Mouse (Mus musculus): ENCODE data around the gene Gpr152. TPM values are rescaled to one million over a fixed set of nuclear protein-coding genes. Genes with fewer than 3 reads are reported as not detected.
"Not testable (repeated sequence)": the region's sequence is repeated elsewhere in the genome, so short reads cannot be mapped to it uniquely, and the experiment has no call there.

The Gpr152 gene
- polyA plus RNA-seq, 1 experiment from 2014 or later: not detected

DNA sequence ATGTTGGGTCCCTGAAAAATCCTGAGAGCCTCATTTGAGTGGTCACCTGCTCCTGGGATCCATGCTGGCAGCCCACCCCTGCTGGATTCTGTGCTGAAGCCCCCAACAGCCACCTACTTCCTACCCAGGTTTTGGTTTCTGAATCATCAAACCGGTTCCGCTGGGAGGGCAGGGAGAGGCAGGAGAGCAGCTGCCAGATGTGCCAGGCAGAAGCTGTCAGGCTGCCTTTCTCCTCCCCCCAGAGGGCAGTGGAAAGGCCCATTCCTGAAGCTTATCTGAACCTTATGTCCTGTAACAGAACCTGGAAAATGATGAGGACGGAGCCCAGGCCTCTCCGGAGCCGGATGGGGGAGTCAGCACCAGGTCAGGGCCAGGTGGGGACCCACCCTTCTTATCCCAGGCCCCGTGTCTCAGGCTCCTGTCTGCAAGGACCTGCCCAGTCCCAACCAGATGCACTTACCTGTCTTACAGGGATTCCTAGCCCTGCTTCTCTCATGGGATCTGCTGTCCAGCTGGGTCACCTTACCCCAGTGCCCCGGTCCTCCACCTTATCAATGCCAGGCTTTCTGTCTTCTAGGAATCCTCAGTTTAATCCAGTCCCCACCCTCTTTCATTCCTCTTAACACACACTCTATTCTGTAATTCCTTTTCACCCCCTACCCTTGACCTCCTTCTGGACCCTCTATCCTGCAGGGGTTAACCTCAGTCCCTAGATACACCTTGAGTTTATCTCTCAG, 12.7 kb upstream of the Gpr152 start:
- H3K9ac ChIP-seq (replicated peaks; ENCODE audit: low read length): peak overlapping the region; percentile 82
- ATAC-seq (replicated peaks; ENCODE audit: insufficient number of reproducible peaks, low FRiP score, low TSS enrichment, low read depth) (no peak), DNase-seq (ENCODE audit: low spot score) (no peak)
- H3K9me3 ChIP-seq (replicated peaks; ENCODE audit: control insufficient read depth, low read length): no peaks in the 10 kb centered on the region
- H3K4me1 ChIP-seq (ENCODE audit: control insufficient read depth, insufficient read depth, low read length): peaks cover 2% of the 10 kb centered on the region
- 65% methylated on average over 7 of the region's 7 CpGs for WGBS
- no peaks in the 10 kb centered on the region for H3K36me3 ChIP-seq (replicated peaks; ENCODE audit: control insufficient read depth, insufficient read depth, low read depth, low read length)
- no peaks in the 10 kb centered on the region for H3K27me3 ChIP-seq (ENCODE audit: control insufficient read depth, insufficient read depth, low read length)
- H3K27ac ChIP-seq (replicated peaks; ENCODE audit: low read depth, low read length): no peak overlapping the region
- peak overlapping the region; percentile 59 for H3K4me2 ChIP-seq (ENCODE audit: low read depth, low read length)
- peak overlapping the region; percentile 78 for H3K4me3 ChIP-seq (ENCODE audit: low read depth, low read length)

- no peaks in the 10 kb centered on the region for H3K36me3 ChIP-seq (replicated peaks; ENCODE audit: control insufficient read depth, insufficient read depth, low read depth, low read length)
- no peaks in the 10 kb centered on the region for H3K27me3 ChIP-seq (ENCODE audit: control insufficient read depth, insufficient read depth, low read length)
- H3K4me3 ChIP-seq (ENCODE audit: low read depth, low read length): no peak overlapping the region
- H3K9me3 ChIP-seq (replicated peaks; ENCODE audit: control insufficient read depth, low read length): no peaks in the 10 kb centered on the region
- 97% methylated on average over 7 of the region's 7 CpGs for WGBS
- DNase-seq (ENCODE audit: low spot score) (no peak), ATAC-seq (replicated peaks; ENCODE audit: insufficient number of reproducible peaks, low FRiP score, low TSS enrichment, low read depth) (no peak)
- H3K27ac ChIP-seq (replicated peaks; ENCODE audit: low read depth, low read length): no peak overlapping the region
- H3K9ac ChIP-seq (replicated peaks; ENCODE audit: low read length): no peak overlapping the region
- H3K4me2 ChIP-seq (ENCODE audit: low read depth, low read length): no peak overlapping the region
- peaks cover 2% of the 10 kb centered on the region for H3K4me1 ChIP-seq (ENCODE audit: control insufficient read depth, insufficient read depth, low read length)
These were observed 10.1 kb upstream of the Gpr152 start for GRCm38 (mm10) chr19:4129462-4129861.

DNA sequence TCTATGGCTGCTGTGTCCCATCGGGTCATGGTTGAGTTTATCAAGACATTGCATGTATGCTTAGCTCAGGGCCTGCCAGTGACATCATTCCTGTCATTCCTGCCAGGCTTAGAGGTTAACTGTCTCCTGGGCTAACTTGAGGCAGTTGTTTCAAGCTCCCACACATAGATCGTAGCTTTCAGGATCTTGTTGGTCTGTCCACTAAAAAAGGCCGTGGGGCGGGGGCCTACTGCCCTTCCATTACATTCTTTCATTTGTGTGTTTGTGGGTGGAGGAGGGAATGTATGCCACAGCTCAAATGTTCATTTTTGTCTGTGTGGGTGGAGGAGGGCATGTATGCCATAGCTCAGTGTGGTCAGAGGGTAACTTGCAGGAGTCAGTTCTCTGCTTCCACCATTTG, 9.5 kb upstream of the Gpr152 start:
- Histone ChIP-seq H3K9ac (replicated peaks; ENCODE audit: low read length) (no peak overlapping the region), H3K9me3 (replicated peaks; ENCODE audit: control insufficient read depth, low read length) (no peaks in the 10 kb centered on the region), H3K36me3 (replicated peaks; ENCODE audit: control insufficient read depth, insufficient read depth, low read depth, low read length) (no peaks in the 10 kb centered on the region), H3K4me2 (ENCODE audit: low read depth, low read length) (no peak overlapping the region), H3K27ac (replicated peaks; ENCODE audit: low read depth, low read length) (no peak overlapping the region), H3K4me1 (ENCODE audit: control insufficient read depth, insufficient read depth, low read length) (peaks cover 2% of the 10 kb centered on the region), H3K4me3 (ENCODE audit: low read depth, low read length) (no peak overlapping the region), H3K27me3 (ENCODE audit: control insufficient read depth, insufficient read depth, low read length) (no peaks in the 10 kb centered on the region)
- 93% methylated on average over 4 of the region's 4 CpGs for WGBS
- ATAC-seq (replicated peaks; ENCODE audit: insufficient number of reproducible peaks, low FRiP score, low TSS enrichment, low read depth): no peak
- no peak for DNase-seq (ENCODE audit: low spot score)

DNA sequence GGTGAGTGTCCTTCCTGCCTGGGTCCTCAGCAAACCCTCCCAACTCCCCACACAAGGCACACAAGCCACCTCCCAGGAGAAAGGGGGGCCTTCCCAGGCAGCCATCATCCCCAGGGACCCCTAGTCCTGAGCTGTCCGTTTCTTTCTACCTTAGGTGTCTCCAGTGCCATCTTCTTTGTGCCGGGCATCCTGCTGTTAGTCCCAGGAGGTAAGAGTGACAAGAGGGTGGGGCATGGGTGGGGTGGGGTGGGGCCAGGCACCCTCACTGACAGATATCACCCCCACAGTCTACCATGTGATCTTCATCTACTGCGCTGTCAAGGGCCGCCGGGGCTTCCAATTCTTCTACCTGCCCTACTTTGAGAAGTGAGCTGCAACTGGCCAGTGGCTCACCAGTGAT, 8.5 kb upstream of the Gpr152 start:
- no peak overlapping the region for H3K9ac ChIP-seq (replicated peaks; ENCODE audit: low read length)
- no peaks in the 10 kb centered on the region for H3K36me3 ChIP-seq (replicated peaks; ENCODE audit: control insufficient read depth, insufficient read depth, low read depth, low read length)
- DNase-seq (ENCODE audit: low spot score) (no peak), ATAC-seq (replicated peaks; ENCODE audit: insufficient number of reproducible peaks, low FRiP score, low TSS enrichment, low read depth) (no peak)
- no peaks in the 10 kb centered on the region for H3K27me3 ChIP-seq (ENCODE audit: control insufficient read depth, insufficient read depth, low read length)
- H3K4me2 ChIP-seq (ENCODE audit: low read depth, low read length): no peak overlapping the region
- no peak overlapping the region for H3K27ac ChIP-seq (replicated peaks; ENCODE audit: low read depth, low read length)
- peaks cover 2% of the 10 kb centered on the region for H3K4me1 ChIP-seq (ENCODE audit: control insufficient read depth, insufficient read depth, low read length)
- H3K9me3 ChIP-seq (replicated peaks; ENCODE audit: control insufficient read depth, low read length): no peaks in the 10 kb centered on the region
- H3K4me3 ChIP-seq (ENCODE audit: low read depth, low read length): no peak overlapping the region
- 94% methylated on average over 5 of the region's 5 CpGs for WGBS

GRCm38 (mm10) chr19:4131768-4132167, 7.8 kb upstream of the Gpr152 start:
- 88% methylated on average over 2 of the region's 2 CpGs for WGBS
- Histone ChIP-seq H3K4me2 (ENCODE audit: low read depth, low read length) (no peak overlapping the region), H3K4me3 (ENCODE audit: low read depth, low read length) (no peak overlapping the region), H3K4me1 (ENCODE audit: control insufficient read depth, insufficient read depth, low read length) (peaks cover under 1% of the 10 kb centered on the region), H3K27me3 (ENCODE audit: control insufficient read depth, insufficient read depth, low read length) (no peaks in the 10 kb centered on the region), H3K36me3 (replicated peaks; ENCODE audit: control insufficient read depth, insufficient read depth, low read depth, low read length) (no peaks in the 10 kb centered on the region), H3K9me3 (replicated peaks; ENCODE audit: control insufficient read depth, low read length) (no peaks in the 10 kb centered on the region), H3K27ac (replicated peaks; ENCODE audit: low read depth, low read length) (no peak overlapping the region), H3K9ac (replicated peaks; ENCODE audit: low read length) (no peak overlapping the region)
- ATAC-seq (replicated peaks; ENCODE audit: insufficient number of reproducible peaks, low FRiP score, low TSS enrichment, low read depth) (no peak), DNase-seq (ENCODE audit: low spot score) (no peak)

DNA sequence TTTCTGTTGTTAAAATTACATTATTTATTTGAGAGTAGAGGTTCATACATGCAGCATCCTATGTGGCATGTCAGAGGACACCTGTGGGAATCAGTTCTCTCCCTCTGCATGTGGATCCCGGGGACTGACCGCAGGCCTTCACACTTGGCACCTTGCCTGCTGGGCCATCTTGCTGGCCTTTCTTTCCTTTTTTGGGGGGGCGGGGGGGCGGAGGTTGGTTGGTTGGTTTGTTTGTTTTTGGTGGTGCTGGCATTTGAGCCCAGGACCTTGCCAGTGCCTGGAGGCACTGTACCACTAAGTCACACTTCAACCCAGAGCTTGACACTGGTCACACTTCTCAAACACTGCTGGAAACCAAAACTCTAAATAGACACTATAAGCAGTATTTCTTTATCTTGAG, 5.2 kb upstream of the Gpr152 start:
- no peak overlapping the region for H3K4me3 ChIP-seq (ENCODE audit: low read depth, low read length)
- no peak for ATAC-seq (replicated peaks; ENCODE audit: insufficient number of reproducible peaks, low FRiP score, low TSS enrichment, low read depth)
- 81% methylated on average over 4 of the region's 4 CpGs for WGBS

DNA sequence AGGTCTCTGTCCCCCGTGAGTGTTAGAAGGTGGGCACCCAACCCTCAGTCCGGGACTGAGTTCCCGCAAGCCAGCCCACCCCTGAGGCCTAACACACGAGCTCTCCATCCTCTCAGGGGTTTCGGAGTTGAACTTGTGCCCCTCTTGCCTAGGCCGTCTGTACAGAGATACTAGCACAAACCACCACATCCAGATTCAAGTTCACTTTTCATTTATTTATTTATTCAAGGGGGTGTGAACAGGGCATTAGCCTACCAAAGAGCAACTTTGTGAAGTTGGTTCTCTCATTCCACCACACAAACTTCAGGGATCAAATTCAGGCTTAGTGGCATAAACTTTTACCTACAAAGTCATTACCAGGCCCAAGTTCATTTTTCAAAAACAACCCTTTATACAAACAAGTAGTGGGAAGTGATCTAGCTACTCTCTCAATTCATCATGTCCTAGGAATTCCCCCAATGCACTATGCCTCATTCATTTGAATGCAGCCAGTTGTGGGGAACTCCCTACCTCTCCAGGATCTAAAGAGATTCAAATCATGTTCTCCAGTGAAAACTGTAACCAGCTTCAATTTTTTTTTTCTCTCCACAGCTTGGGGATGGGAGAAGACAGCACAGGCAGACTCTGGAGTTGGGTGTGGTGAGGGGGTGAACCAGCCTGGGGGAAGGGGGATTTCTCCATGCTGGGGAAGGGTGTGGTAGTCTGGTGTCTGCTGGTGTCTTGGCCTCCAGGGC, 4.2 kb upstream of the Gpr152 start:
- WGBS: 78% methylated on average over 6 of the region's 6 CpGs
- not testable (repeated sequence) for H3K9ac ChIP-seq (replicated peaks; ENCODE audit: low read length); H3K4me1 ChIP-seq (ENCODE audit: control insufficient read depth, insufficient read depth, low read length); ATAC-seq (replicated peaks; ENCODE audit: insufficient number of reproducible peaks, low FRiP score, low TSS enrichment, low read depth); H3K36me3 ChIP-seq (replicated peaks; ENCODE audit: control insufficient read depth, insufficient read depth, low read depth, low read length); H3K4me2 ChIP-seq (ENCODE audit: low read depth, low read length); H3K9me3 ChIP-seq (replicated peaks; ENCODE audit: control insufficient read depth, low read length); H3K27ac ChIP-seq (replicated peaks; ENCODE audit: low read depth, low read length); H3K4me3 ChIP-seq (ENCODE audit: low read depth, low read length); DNase-seq (ENCODE audit: low spot score); H3K27me3 ChIP-seq (ENCODE audit: control insufficient read depth, insufficient read depth, low read length)

More for the DNA sequence above, 5.2 kb upstream of the Gpr152 start:
- Histone ChIP-seq H3K27ac (replicated peaks; ENCODE audit: low read depth, low read length) (no peak overlapping the region), H3K4me2 (ENCODE audit: low read depth, low read length) (no peak overlapping the region), H3K36me3 (replicated peaks; ENCODE audit: control insufficient read depth, insufficient read depth, low read depth, low read length) (no peaks in the 10 kb centered on the region), H3K9ac (replicated peaks; ENCODE audit: low read length) (no peak overlapping the region), H3K27me3 (ENCODE audit: control insufficient read depth, insufficient read depth, low read length) (no peaks in the 10 kb centered on the region), H3K4me1 (ENCODE audit: control insufficient read depth, insufficient read depth, low read length) (no peaks in the 10 kb centered on the region), H3K9me3 (replicated peaks; ENCODE audit: control insufficient read depth, low read length) (no peaks in the 10 kb centered on the region)
- DNase-seq (ENCODE audit: low spot score): no peak

DNA sequence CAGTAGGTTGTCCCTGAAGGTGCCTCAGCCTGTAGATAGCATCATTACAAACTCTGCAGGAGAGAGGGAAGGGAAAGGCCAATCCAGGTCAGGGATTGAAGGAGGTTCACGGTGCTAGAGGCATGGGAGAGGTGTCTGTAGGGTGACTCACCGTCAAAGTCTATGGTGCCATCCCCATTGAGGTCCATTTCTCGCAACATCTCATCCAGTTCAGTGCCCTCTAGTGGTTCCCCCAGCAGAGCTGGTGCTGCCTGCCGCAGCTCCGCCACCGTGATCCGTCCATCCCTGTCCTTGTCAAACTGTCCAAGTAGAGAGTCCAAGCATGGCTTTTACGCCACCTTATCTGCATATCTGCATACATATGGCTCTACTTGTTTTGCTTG, 3.6 kb upstream of the Gpr152 start:
- H3K9ac ChIP-seq (replicated peaks; ENCODE audit: low read length); DNase-seq (ENCODE audit: low spot score): not testable (repeated sequence)
- WGBS: 27% methylated on average over 8 of the region's 8 CpGs

More for the DNA sequence above, 3.6 kb upstream of the Gpr152 start:
- not testable (repeated sequence) for H3K4me3 ChIP-seq (ENCODE audit: low read depth, low read length); H3K27me3 ChIP-seq (ENCODE audit: control insufficient read depth, insufficient read depth, low read length); H3K36me3 ChIP-seq (replicated peaks; ENCODE audit: control insufficient read depth, insufficient read depth, low read depth, low read length); ATAC-seq (replicated peaks; ENCODE audit: insufficient number of reproducible peaks, low FRiP score, low TSS enrichment, low read depth); H3K9me3 ChIP-seq (replicated peaks; ENCODE audit: control insufficient read depth, low read length); H3K4me1 ChIP-seq (ENCODE audit: control insufficient read depth, insufficient read depth, low read length); H3K4me2 ChIP-seq (ENCODE audit: low read depth, low read length); H3K27ac ChIP-seq (replicated peaks; ENCODE audit: low read depth, low read length)

Data from embryonic facial prominence, embryonic 11.5 days (tissue).